Mouse (Mus musculus): ENCODE measurements around the gene Aspm. TPM values are rescaled to one million over a fixed set of nuclear protein-coding genes. Genes with fewer than 3 reads are reported as not detected.
"Not testable (repeated sequence)": the region's sequence is repeated elsewhere in the genome, so short reads cannot be mapped to it uniquely, and the experiment has no call there.

Aspm gene
- polyA plus RNA-seq (2015; fragmentation: Nextera tagmentation; extraction: Ambion mirVana) = 3.2 and 4.1 TPM in 2 replicates

DNA sequence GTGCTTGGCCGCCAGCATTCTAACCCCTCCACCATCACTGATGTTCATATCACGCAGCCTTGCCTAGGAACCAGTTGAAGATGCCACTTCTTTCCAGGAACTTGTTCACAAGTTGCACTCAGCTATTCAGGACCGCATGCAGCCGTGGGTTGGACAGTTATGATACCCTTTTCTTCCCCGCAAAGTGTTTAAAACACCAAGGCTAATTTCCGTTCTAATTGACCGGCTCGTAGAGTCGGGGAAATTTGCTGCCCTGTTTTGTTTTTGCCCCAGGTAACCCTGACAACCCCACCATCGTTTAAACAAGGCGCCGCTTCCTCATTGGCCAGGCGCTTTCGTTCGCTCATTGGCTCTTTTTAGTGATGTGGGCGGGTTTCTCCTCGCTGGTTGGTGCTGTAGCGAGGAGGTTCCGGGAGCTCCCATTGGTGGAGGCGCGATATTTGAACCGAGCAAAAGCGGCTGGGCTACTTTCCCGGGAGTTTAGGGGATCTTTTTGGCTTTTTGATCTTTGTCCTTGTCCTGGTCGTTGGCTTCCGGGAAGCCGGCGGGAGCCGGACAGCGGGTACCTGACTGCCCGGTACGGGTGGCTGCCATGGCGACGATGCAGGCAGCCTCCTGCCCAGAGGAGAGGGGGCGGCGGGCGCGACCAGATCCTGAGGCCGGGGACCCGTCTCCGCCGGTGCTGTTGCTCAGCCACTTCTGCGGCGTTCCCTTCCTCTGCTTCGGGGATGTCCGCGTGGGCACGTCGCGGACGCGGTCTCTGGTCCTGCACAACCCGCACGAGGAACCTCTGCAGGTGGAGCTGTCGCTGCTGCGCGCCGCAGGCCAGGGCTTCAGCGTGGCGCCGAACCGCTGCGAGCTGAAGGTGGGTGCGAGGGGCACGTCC is at the start of gene Aspm:
TSS of gene Aspm (plus strand) at position 433 of the 886 bp plus-strand sequence.
- under 1% methylated on average over 65 of the region's 65 CpGs for WGBS
- no peaks in the 10 kb centered on the region for H3K36me3 ChIP-seq
- peak within 1 kb of the TSS; percentile 99 for H3K4me2 ChIP-seq
- H3K9ac ChIP-seq = peak within 1 kb of the TSS; percentile 63
- H3K27me3 ChIP-seq = no peaks in the 10 kb centered on the region
- peaks cover 23% of the 10 kb centered on the region for H3K4me1 ChIP-seq (replicated peaks)
- H3K9me3 ChIP-seq = no peaks in the 10 kb centered on the region
- peak within 1 kb of the TSS; percentile 73 for H3K4me3 ChIP-seq
- H3K27ac ChIP-seq (replicated peaks) = no peak within 1 kb of the TSS
- ATAC-seq (ENCODE audit: low read depth) = peak; percentile 100

DNA sequence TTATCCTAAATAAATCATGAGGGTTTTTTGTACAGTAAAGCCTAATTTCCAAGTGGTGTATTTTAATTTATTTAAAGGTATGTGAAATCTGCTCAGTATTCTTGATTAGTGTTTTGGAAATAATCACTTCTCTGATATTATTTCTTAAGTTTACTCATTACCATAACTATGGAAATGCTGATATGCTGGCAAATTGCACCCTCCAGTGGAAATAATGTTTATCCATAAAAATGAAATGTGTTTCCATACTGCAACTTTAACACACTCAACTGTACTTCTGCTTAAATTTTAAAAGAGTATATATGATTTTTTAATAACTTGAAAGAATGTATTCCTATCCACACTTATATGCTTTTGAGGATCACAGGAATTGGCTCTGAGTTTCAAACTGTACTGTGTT is 48.8 kb upstream of the Aspm start:
- Histone ChIP-seq H3K27me3 (no peaks in the 10 kb centered on the region), H3K36me3 (no peaks in the 10 kb centered on the region), H3K4me1 (replicated peaks) (no peaks in the 10 kb centered on the region), H3K27ac (replicated peaks) (no peak overlapping the region), H3K4me3 (no peak overlapping the region), H3K4me2 (no peak overlapping the region), H3K9me3 (no peaks in the 10 kb centered on the region), H3K9ac (no peak overlapping the region)
- ATAC-seq (ENCODE audit: low read depth) = no peak

DNA sequence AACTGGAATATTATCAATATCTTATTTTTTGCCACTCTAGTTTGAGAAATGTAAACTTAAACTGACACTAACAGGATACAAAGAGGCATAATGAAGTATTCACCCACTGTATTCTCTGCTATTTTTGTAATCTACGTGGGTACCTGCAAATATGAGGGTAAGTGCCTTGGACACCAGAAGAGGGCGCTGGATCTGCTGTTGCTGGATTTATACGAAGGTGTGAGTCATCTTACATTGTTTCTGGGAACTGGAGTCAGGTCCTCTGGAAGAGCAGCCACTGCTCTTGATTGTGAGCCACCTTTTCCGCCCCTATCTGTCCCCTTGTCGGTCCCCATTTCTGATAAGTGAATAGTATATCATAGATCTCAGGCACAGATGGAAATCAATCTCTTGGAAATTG is 46.9 kb upstream of the Aspm start:
- no peak overlapping the region for H3K9ac ChIP-seq
- H3K4me1 ChIP-seq (replicated peaks) = no peaks in the 10 kb centered on the region
- no peak overlapping the region for H3K4me2 ChIP-seq
- H3K27me3 ChIP-seq = no peaks in the 10 kb centered on the region
- no peaks in the 10 kb centered on the region for H3K36me3 ChIP-seq
- WGBS = 58% methylated on average over 5 of the region's 5 CpGs
- H3K4me3 ChIP-seq = no peak overlapping the region
- no peaks in the 10 kb centered on the region for H3K9me3 ChIP-seq
- H3K27ac ChIP-seq (replicated peaks) = no peak overlapping the region
- ATAC-seq (ENCODE audit: low read depth) = no peak

GRCm38 (mm10) chr1:139412365-139412764 is 42.2 kb upstream of the Aspm start:
- not testable (repeated sequence) for H3K27ac ChIP-seq (replicated peaks); H3K4me1 ChIP-seq (replicated peaks); H3K9ac ChIP-seq; H3K9me3 ChIP-seq; H3K4me3 ChIP-seq; ATAC-seq (ENCODE audit: low read depth); H3K27me3 ChIP-seq; H3K4me2 ChIP-seq; H3K36me3 ChIP-seq
- 90% methylated on average over 2 of the region's 2 CpGs for WGBS

GRCm38 (mm10) chr1:139413465-139413864 is 41.1 kb upstream of the Aspm start:
- Histone ChIP-seq H3K9me3 (no peaks in the 10 kb centered on the region), H3K36me3 (no peaks in the 10 kb centered on the region), H3K27me3 (no peaks in the 10 kb centered on the region), H3K27ac (replicated peaks) (no peak overlapping the region), H3K4me3 (no peak overlapping the region), H3K9ac (no peak overlapping the region), H3K4me1 (replicated peaks) (no peaks in the 10 kb centered on the region), H3K4me2 (no peak overlapping the region)
- 88% methylated on average over 3 of the region's 3 CpGs for WGBS
- no peak for ATAC-seq (ENCODE audit: low read depth)

DNA sequence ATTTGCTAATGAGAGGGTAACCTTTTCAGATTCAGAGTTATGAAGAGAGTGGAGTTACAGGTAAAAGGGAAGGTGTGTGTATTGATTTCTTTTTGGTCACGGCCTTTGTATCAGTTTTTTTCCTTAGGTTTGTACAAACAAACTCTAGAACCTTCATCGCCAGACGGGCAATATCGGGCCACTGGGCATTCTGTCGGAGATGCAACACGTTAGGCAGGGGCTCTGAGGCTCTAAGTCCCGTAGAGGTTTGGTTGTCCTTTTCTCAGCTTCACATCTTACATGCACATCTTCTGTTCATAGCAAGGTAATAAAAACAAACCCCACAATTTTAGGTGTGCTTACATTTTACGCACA is 33.1 kb upstream of the Aspm start:
- 10% methylated on average over 8 of the region's 8 CpGs for WGBS
- peak overlapping the region; percentile 93 for H3K27ac ChIP-seq (replicated peaks)
- peak overlapping the region; percentile 95 for H3K4me3 ChIP-seq
- H3K4me2 ChIP-seq = peak overlapping the region; percentile 78
- H3K27me3 ChIP-seq = no peaks in the 10 kb centered on the region
- no peaks in the 10 kb centered on the region for H3K9me3 ChIP-seq
- H3K9ac ChIP-seq = peak overlapping the region; percentile 97
- H3K4me1 ChIP-seq (replicated peaks) = peaks cover 38% of the 10 kb centered on the region
- H3K36me3 ChIP-seq = 0 out of 2 replicates have a peak, but pooled peaks cover 4% of the 10 kb centered on the region
- ATAC-seq (ENCODE audit: low read depth) = peak; percentile 0; the same call in 1 of the 2 replicates

DNA sequence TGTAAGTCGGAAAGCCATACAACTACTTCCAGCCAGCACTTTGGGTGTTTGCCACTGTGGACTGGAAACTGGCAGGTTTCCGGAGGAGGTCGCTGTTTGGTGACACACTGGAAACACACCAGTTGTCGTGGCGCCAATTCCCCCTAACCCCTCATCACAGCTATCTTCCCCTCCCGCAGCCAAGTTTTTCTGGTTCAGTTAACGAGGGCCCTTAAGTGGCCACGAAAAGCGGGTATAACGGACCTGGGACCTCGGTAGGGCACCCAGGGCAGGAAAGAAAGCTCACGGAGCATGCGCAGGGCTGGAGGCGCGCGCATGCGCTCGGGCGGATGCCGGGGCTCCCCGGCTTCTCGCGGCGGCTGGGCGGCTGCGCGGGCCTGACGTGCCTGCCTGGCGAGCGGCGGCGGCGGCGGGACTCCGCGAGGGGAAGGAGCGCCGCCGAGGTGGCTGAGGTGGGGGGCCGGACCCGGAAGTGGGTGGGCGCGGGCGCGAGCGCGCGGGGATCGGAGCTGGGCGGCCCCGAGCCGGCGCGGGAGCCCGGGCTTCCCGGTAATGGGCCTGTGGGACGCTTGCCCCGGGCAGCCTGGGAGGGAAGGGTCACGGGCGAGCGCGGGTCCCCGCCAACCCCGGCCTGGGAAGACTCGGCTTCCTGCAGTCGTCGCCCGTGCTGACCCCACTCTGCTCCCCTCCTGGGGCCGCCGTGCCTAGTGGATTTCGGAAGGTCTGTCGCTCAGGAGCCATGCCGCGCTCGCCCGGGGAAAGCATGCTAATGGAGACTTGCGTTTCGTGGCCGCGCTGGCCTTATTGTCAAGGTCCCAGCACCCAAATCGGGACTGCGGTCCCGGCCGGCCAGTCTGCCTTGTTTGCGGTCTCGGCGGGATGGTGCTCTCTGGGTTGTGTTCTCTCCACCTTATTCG is 32.4 kb upstream of the Aspm start, which contains the start of gene Zbtb41:
TSS of gene Zbtb41 (plus strand) at position 414 of the 917 bp plus-strand sequence.
- 0 out of 2 replicates have a peak, but pooled peaks cover 4% of the 10 kb centered on the region for H3K36me3 ChIP-seq
- H3K4me2 ChIP-seq = peak within 1 kb of the TSS; percentile 78
- H3K9ac ChIP-seq = peak within 1 kb of the TSS; percentile 97
- peak within 1 kb of the TSS; percentile 93 for H3K27ac ChIP-seq (replicated peaks)
- peaks cover 44% of the 10 kb centered on the region for H3K4me1 ChIP-seq (replicated peaks)
- no peaks in the 10 kb centered on the region for H3K9me3 ChIP-seq
- under 1% methylated on average over 73 of the region's 88 CpGs for WGBS
- ATAC-seq (ENCODE audit: low read depth) = peak; percentile 98
- H3K4me3 ChIP-seq = peak within 1 kb of the TSS; percentile 95
- no peaks in the 10 kb centered on the region for H3K27me3 ChIP-seq

GRCm38 (mm10) chr1:139422941-139423340 is 31.6 kb upstream of the Aspm start:
- 25% methylated on average over 10 of the region's 10 CpGs for WGBS
- H3K27me3 ChIP-seq = no peaks in the 10 kb centered on the region
- peak overlapping the region; percentile 97 for H3K9ac ChIP-seq
- H3K36me3 ChIP-seq = 0 out of 2 replicates have a peak, but pooled peaks cover 4% of the 10 kb centered on the region
- H3K4me1 ChIP-seq (replicated peaks) = peaks cover 48% of the 10 kb centered on the region
- H3K27ac ChIP-seq (replicated peaks) = peak overlapping the region; percentile 93
- H3K4me3 ChIP-seq = peak overlapping the region; percentile 95
- peak overlapping the region; percentile 78 for H3K4me2 ChIP-seq
- no peak for ATAC-seq (ENCODE audit: low read depth)
- no peaks in the 10 kb centered on the region for H3K9me3 ChIP-seq

- peak overlapping the region; percentile 97 for H3K9ac ChIP-seq
- H3K27me3 ChIP-seq = no peaks in the 10 kb centered on the region
- no peaks in the 10 kb centered on the region for H3K9me3 ChIP-seq
- H3K4me3 ChIP-seq = peak overlapping the region; percentile 95
- WGBS = 57% methylated on average over 10 of the region's 10 CpGs
- ATAC-seq (ENCODE audit: low read depth) = no peak
- H3K4me1 ChIP-seq (replicated peaks) = peaks cover 50% of the 10 kb centered on the region
- peaks cover 5% of the 10 kb centered on the region; the same call in 1 of the 2 replicates for H3K36me3 ChIP-seq
- H3K4me2 ChIP-seq = peak overlapping the region; percentile 78
- H3K27ac ChIP-seq (replicated peaks) = no peak overlapping the region
Measured at GRCm38 (mm10) chr1:139423931-139424330, 30.6 kb upstream of the Aspm start.

DNA sequence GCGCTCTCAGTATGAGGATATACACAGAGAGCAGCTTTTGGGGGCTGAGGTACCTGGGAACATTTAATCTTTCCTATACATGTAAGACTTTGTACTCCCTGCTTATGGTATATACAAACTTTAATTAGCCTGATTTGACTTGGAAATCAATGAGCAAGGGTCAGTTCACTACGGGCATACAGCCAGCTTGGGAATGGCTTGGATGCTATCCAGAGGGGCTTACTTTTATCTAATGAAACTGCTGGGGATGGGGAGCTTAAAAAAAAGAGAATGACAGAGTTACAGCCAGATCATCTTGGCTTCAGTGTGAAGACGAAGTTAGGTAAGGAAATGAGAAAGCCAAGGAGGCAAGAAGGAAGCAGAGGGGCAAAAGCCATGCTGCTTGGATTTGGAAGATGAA is 29.6 kb upstream of the Aspm start:
- Histone ChIP-seq H3K9me3 (no peaks in the 10 kb centered on the region), H3K4me3 (peak overlapping the region; percentile 37), H3K27me3 (no peaks in the 10 kb centered on the region), H3K36me3 (peaks cover 14% of the 10 kb centered on the region), H3K27ac (replicated peaks) (no peak overlapping the region), H3K4me2 (peak overlapping the region; percentile 72), H3K4me1 (replicated peaks) (peaks cover 50% of the 10 kb centered on the region), H3K9ac (peak overlapping the region; percentile 56)
- WGBS = 43% methylated on average over 3 of the region's 3 CpGs
- no peak for ATAC-seq (ENCODE audit: low read depth)

DNA sequence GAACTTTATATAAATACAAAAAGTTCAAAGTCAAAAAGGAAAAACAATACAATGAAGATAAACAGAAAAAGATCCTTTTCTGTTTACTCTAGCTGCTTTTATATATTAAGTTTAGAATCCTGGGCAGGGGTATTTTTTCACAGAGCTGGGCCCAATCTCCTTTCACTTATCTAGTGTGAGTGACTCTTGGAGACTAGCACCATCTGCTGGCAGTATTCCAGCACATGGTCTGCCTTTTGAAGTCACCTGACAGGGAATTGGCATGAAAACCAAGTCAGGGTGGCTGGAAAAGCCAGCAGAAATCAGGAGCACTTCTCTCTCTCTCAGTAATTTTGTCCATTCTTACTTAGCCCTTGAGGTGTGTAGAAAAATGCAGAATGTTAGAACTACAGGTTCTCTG is 16.2 kb upstream of the Aspm start:
- Histone ChIP-seq H3K27me3 (no peaks in the 10 kb centered on the region), H3K4me2 (no peak overlapping the region), H3K36me3 (peaks cover 49% of the 10 kb centered on the region), H3K9me3 (no peaks in the 10 kb centered on the region), H3K4me3 (no peak overlapping the region), H3K9ac (no peak overlapping the region), H3K27ac (replicated peaks) (no peak overlapping the region), H3K4me1 (replicated peaks) (no peaks in the 10 kb centered on the region)
- peak; percentile 61; the same call in 1 of the 2 replicates for ATAC-seq (ENCODE audit: low read depth)

GRCm38 (mm10) chr1:139443103-139443502 is 11.5 kb upstream of the Aspm start:
- H3K36me3 ChIP-seq = peaks cover 33% of the 10 kb centered on the region
- H3K4me1 ChIP-seq (replicated peaks); H3K9ac ChIP-seq; H3K27me3 ChIP-seq; H3K4me2 ChIP-seq; H3K4me3 ChIP-seq; ATAC-seq (ENCODE audit: low read depth); H3K27ac ChIP-seq (replicated peaks); H3K9me3 ChIP-seq: not testable (repeated sequence)
- 91% methylated on average over 9 of the region's 9 CpGs for WGBS

Data from neural tube, embryonic 13.5 days (tissue).